Mouse (Mus musculus): Measurements from ENCODE around the gene Zfyve27.

The Zfyve27 gene

GRCm38 (mm10) chr19:42142757-42143156 lies 21.0 kb upstream of the Zfyve27 start:
- no peak for DNase-seq (ENCODE audit: low read depth)

GRCm38 (mm10) chr19:42144067-42144466 lies 19.7 kb upstream of the Zfyve27 start:
- DNase-seq (ENCODE audit: low read depth), result no peak

GRCm38 (mm10) chr19:42144541-42145167 lies 19.1 kb upstream of the Zfyve27 start:
- peak; percentile 91 for DNase-seq (ENCODE audit: low read depth)

- no peak for DNase-seq (ENCODE audit: low read depth)
Measured at GRCm38 (mm10) chr19:42145210-42145609, 18.5 kb upstream of the Zfyve27 start.

- no peak for DNase-seq (ENCODE audit: low read depth)
Measured at GRCm38 (mm10) chr19:42145731-42146130, 18.0 kb upstream of the Zfyve27 start.

DNA sequence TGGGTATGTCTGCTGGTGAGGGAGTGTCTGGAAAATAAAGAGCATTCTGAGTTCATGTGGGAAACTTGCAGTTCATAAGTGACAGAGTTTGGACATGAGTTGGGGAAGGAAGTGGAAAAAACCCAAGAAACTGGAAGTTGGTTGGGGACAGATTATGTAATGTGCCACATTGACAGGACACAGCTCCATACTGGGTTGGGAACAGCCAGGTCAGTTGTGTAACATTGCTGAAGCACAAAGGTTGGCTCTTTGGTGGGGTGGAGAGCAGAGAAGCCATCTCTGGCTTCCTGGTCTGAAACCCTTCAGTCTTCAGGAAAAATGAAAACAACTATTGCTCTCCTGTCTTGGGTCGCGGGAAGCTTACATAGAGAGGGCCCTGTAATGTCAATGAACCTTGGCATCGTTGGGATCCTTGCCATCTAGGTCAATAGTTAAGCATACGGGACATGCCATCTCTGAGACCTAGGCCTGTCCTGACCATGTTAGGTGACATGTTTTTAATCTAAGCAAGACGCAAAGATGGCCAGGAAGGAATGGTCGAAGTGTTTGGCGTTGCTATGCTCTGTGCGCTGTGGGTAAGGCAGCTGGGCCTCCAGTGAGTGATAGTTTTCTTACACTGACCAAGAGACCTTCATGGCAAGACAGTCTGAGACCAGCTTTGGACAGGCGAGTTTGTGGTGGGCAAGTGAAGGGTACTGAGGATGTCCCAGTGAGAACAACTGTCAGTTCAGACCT lies 17.3 kb upstream of the Zfyve27 start:
- DNase-seq (ENCODE audit: low read depth), result no peak

DNA sequence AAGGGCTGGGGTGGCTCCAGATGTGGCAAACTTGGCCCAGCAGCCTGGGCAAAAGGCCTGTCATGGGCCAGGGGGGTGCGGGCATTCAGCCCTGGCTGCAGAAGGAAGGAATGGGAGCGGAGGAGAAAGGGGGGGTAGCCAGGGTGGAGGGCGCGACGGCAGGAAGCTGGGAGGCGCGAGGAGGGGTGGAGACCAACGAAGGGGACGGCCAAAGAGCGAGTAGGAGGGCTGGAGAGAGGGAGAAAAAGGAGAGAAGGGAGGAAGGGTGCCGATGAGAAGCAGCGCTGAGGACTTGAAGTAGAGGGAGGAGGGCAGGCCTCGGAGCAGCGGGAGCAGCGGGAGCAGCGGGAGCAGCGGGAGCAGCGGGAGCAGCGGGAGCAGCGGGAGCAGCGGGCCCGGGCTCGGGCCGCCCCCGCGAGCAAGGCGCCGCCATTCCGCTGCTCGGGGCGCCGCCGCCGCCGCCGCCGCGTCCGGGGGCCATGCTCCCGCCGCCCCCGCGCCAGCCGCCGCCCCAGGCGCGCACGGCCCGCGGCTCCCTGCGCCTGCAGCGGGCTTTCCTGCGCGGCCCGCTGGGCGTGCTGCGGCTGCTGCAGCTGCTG lies 16.5 kb upstream of the Zfyve27 start, which contains the start of gene Marveld1:
Gene Marveld1, plus strand, starts transcription at position 231 of the 599 bp plus-strand sequence.
- peak; percentile 60 for DNase-seq (ENCODE audit: low read depth)

GRCm38 (mm10) chr19:42147769-42148568 lies 15.8 kb upstream of the Zfyve27 start:
- DNase-seq (ENCODE audit: low read depth), result peak; percentile 55

DNA sequence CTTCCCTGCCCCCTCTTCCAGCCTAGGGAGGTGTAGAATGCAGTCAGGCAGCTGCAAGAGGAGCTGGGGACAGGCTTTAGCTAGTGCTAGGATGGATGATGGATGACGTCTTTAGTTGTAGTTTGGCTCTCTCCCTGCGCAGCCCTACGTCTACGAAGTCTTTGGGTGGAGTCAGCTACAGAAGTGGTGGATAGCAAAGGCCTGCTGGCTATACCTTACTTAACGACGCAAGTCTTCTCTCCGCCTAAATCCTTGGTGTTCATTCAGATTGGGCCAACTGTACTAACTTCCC lies 15.2 kb upstream of the Zfyve27 start:
- DNase-seq (ENCODE audit: low read depth), result no peak

DNA sequence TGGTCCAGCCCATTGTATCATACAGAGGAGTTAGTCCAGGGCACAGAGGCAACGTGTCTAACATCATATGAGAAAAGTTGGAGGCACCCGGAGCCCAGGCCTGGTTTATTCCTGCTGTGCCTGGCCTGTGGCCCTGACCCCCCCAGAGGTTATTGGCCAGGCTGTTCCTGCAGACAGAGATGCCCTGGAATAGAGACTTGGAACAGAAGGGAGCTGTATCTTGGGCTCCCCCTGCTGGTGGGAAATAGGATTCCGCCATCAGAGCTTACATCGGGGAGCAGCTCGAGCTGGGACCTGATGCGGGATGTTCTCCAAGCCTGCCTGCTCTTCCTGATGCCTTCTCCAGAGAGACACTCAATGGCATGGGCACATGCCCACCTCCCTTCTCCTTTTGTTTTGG lies 11.8 kb upstream of the Zfyve27 start:
- peak; percentile 87 for DNase-seq (ENCODE audit: low read depth)

- no peak for DNase-seq (ENCODE audit: low read depth)
Measured at GRCm38 (mm10) chr19:42157493-42158237, 6.1 kb upstream of the Zfyve27 start.

DNA sequence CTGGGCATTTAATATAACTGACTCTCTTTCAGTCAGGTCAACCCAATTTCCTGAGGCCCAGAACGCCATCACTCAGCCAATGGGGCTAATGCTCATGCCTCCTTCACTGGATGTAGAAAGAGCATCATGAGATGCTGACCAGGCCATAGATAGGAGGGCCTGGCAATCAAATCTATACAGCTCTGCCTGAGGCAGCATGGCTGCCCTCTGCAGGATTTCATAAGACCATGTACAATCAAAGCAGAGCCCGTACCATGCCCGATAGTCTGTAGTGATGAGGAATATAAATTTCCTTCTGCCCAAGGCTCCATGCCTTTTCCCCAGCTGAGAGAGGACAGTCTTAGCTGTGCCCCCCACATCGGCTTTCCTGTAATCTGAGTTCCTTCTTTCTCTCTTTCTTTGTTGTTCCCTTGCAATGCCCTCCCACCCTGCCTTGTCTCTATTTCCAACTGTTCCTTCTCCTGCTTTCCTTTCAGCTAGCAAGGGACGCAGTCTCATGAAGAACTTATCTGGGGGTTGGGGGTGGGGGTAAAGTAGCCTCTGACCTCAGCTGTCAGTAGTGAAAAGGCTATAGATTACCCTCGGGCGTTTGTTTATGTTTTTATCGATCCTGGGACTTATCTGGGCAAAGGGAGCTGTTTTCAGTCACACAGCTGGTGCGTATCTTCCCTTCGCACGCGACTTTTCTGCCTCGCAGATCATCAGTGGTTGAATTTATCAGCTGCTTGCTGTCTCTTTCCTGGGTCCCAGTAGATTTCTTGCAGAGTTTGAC lies 5.3 kb upstream of the Zfyve27 start:
- DNase-seq (ENCODE audit: low read depth), result no peak

DNA sequence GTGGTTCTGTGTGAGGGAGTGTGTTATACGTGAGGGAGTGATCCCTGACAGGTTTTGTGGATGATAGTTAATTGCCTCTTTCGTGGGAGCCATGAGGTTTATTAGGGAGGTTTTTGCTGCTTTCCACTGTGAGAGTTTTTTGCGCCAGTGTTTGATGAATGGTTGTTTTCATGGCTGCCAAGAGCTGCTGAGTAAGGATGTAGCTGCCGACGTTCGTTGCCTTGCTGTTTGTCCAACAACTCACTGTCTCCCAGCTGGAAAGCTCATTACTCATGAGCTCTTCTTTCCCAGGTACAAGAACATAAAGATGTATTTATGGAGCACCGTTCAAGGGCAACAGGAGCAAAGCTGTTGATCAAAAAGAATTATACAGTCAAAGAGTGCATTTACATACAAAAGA lies 437 bp downstream of the Zfyve27 start:
- no peak for DNase-seq (ENCODE audit: low read depth)

DNA sequence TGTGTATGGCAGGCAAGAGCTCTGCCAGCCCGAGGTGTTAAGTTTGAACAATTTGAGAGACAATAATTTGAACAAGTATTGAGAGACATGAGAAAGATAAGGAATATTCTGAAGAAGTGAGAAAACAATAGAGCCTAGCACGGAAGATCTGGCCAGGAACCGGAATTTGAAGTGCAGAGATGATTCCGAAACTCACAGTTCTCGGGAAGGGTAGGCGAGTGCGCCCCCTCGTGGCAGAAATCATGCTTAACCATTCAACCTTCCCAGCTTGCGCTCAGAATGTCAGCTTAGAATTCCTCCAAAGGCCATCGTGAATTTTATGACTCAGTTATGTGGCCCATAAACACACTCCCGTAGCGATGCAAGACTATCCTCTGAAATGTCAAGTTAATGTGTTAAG lies 2.4 kb downstream of the Zfyve27 start:
- DNase-seq (ENCODE audit: low read depth), result peak; percentile 92

DNA sequence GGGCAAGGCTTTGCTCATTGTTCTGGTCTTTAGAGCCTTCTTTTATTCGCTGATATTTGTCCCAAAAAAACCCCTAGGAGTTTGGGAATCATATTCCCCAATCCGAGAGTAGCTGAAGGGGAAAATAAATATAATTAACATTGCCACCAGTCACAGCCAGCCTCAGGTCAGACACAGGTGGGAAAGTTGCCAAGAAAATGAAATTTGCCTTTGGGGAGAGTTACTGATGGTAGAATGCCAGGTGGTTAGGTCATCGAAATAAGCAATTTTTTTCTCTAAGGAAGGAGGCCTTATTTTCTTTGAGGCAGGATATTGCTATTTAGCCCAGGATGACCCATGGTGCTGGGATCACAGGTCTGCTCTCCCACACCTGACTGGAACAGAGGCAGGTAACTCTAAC lies 3.0 kb downstream of the Zfyve27 start:
- no peak for DNase-seq (ENCODE audit: low read depth)

DNA sequence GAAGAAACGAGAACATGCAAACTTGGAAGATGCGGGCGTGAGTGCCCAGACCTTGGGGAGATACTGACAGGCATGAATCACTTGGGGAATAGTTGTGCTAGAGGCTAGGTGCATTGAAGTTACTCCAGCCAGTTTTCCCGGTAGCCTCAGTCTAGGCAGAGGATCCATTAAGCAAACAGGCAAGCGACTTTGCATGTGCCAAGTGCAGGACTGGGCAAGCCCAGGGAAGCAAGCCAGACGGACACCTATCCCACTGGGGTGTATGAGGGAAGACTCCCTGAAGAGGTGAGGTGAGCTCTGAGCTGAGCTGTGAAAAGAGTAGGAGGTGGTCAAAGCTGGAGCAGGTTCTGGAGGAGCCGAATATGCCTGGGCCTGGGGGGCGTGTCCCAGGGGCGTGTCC lies 3.7 kb downstream of the Zfyve27 start:
- DNase-seq (ENCODE audit: low read depth), result no peak

DNA sequence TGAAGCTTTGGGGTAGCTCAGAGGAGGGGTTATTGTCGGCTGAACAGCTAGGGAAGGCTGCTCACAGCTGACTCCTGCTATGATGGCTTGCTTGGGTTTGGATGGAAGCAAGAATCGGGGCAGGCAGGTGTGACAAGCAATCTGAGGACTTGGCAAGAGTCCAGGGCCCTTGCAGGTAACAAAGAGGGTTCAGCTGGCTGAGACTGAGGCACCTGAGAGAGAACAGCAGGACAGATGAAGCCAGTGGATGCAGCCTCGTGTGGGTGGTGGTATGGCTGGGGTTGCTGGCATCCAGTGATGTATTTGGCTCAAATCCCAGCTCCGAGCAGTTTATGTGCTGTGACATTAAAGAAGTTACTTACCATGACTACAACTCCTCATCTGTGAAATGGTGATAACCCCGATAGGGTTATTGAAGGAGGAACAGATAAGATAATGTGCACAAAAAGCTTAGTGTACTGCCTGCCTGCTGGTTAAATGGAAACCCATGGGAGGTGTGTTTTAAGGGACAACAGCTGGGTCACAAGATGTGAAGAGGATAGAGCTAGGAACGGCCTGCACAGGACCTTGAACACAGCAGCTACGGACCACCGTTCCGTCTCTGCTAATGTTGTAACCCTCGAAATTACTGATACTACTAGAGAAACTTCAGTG lies 5.7 kb downstream of the Zfyve27 start:
- DNase-seq (ENCODE audit: low read depth), result no peak

DNA sequence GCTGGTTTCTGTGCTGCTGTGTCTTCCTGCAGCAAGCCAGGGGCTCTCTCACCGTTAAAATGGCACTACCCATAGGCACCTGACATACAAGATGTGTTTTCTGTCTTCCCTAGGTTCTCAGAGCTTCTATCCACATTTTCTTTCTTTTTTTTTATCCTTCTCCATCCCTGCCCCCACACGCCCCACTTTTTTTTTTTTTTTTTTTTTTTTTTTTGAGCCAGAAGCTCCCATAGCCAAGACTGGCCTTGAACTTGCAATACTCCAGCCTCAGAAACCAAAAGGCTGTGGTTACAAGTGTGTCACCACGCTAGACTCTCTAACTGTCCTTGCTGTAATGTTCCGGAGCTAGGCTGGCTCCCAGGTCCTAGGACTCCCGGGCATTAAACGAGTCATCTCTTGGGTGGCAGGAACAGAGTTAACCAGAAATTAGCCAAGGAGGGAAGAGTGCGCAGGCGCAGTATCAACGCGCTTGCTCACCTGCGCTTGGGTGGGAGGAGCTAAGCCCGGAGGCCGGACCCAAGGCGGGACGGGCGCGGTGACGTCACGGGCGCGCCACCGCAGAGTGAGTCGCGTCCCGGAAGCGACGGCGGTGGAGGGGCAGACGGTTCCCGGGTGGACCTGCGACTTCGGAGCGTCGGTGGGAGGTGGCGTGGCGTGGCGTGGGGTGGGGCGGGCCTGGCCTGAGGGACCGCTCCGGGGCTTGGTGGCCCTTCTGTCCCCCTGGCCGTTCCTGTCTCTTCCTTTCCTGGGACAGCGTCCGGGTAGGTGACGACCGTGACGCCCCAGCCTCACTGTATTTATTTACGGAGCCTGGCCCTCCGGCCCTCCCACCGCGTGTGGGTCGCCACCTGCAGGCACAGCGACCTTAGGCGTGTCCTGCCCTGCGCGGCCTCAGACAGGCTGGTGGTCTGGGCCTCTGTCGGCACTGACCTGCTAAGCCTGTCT lies 6.5 kb downstream of the Zfyve27 start:
- peak; percentile 98 for DNase-seq (ENCODE audit: low read depth)

GRCm38 (mm10) chr19:42176841-42177240 lies 13.1 kb downstream of the Zfyve27 start:
- DNase-seq (ENCODE audit: low read depth), result no peak

GRCm38 (mm10) chr19:42177461-42177860 lies 13.7 kb downstream of the Zfyve27 start:
- no peak for DNase-seq (ENCODE audit: low read depth)
